In genomic region chr1:132536416-132536815, GRCm38 (mm10) we compare ENCODE assay signal across 26 mouse cellular contexts. TPM values are rescaled to one million over a fixed set of nuclear protein-coding genes. Genes with fewer than 3 reads are reported as not detected.
A peak's percentile ranks its signal among the peaks of the same experiment; 100 is the strongest.
DNase-seq lines count a peak whose midpoint lies in the region; ATAC-seq and TF ChIP-seq lines count a peak whose summit lies in the region.
"Had no signal": no experiment of that assay in that cellular context is flagged by ENCODE, and none has a peak within 500 bp of the region (broad histone marks: within the 10 kb centered on the region; RNA-seq: fewer than 3 reads in every experiment).

No protein-coding gene starts in this region.

- no peaks in the 10 kb centered on the region for H3K36me3 ChIP-seq in kidney, embryonic 14.5 days (ENCODE audit: control insufficient read depth, insufficient read depth, low read length)
- H3K36me3 ChIP-seq: forebrain, embryonic 10.5 days; intestine, embryonic 15.5 days had no signal

- no peak for TF ChIP-seq POLR2A in cortical plate, adult 2 months (IDR thresholded peaks at IDR 0.05; ENCODE audit: extremely low read depth, insufficient read depth, low read length)

- intact Hi-C loops in heart, postnatal 25 days (cut with DNase I), result no loop called here

- DNase-seq in cerebellum, adult 9-11 months, result peak; percentile 71
- no peak for DNase-seq in layer of hippocampus, adult 2 months (ENCODE audit: low spot score in 2 of 2)
- DNase-seq in layer of hippocampus, adult 9-11 months, result no peak
- DNase-seq in brain, adult 2 months (ENCODE audit: low read depth, low spot score), result peak; percentile 83
- no peak for DNase-seq in heart, postnatal 25 days (ENCODE audit: low spot score)
- DNase-seq: adrenal gland, adult 8-10 months; adrenal gland, postnatal 25 days; gastrocnemius, adult 2 months; gastrocnemius, postnatal 14 days; heart, adult 11 months; heart, postnatal 36 days; kidney, adult 11 months had no signal

- H3K27me3 ChIP-seq in kidney, embryonic 14.5 days (ENCODE audit: control insufficient read depth, insufficient read depth, low read length), result peaks cover 8% of the 10 kb centered on the region; the same call in 1 of the 2 replicates

- no peak overlapping the region for H3K4me2 ChIP-seq in kidney, embryonic 14.5 days (replicated peaks; ENCODE audit: low read depth, low read length)
- H3K4me2 ChIP-seq: forebrain, embryonic 13.5 days; heart, embryonic 11.5 days; hindbrain, embryonic 13.5 days; intestine, embryonic 15.5 days had no signal

- TF ChIP-seq CTCF in layer of hippocampus, adult 2 months (conservative IDR thresholded peaks at IDR 0.05), result no peak
- no peak for TF ChIP-seq CTCF in cortical plate, adult 2 months (IDR thresholded peaks at IDR 0.05; ENCODE audit: extremely low read depth, insufficient read depth, low read length)

- no peak overlapping the region for H3K9ac ChIP-seq in kidney, embryonic 14.5 days (ENCODE audit: low read depth, low read length)
- H3K9ac ChIP-seq: forebrain, embryonic 13.5 days; hindbrain, embryonic 13.5 days; intestine, embryonic 15.5 days had no signal

- H3K9me3 ChIP-seq in kidney, embryonic 14.5 days (ENCODE audit: control insufficient read depth, low read length), result no peaks in the 10 kb centered on the region
- H3K9me3 ChIP-seq: forebrain, embryonic 10.5 days; forebrain, embryonic 13.5 days; hindbrain, embryonic 10.5 days; hindbrain, embryonic 13.5 days; intestine, embryonic 15.5 days had no signal

- no peak overlapping the region for H3K4me3 ChIP-seq in layer of hippocampus, adult 2 months
- no peak overlapping the region for H3K4me3 ChIP-seq in cortical plate, adult 2 months (ENCODE audit: insufficient read depth, low read length)
- H3K4me3 ChIP-seq in kidney, embryonic 14.5 days (ENCODE audit: low read length), result no peak overlapping the region
- H3K4me3 ChIP-seq: forebrain, embryonic 10.5 days; forebrain, embryonic 13.5 days; gastrocnemius, adult 2 months; hindbrain, embryonic 10.5 days; hindbrain, embryonic 13.5 days; intestine, embryonic 15.5 days had no signal

- ATAC-seq in cerebellum, adult (ENCODE audit: insufficient number of reproducible peaks, low FRiP score, low TSS enrichment), result no peak
- no peak for ATAC-seq in kidney, embryonic 14.5 days (ENCODE audit: low FRiP score, low TSS enrichment)
- ATAC-seq: CD4-positive, CD25-positive, alpha-beta regulatory T cell, adult 4 months; forebrain, embryonic 13.5 days; forebrain, embryonic 16.5 days; hindbrain, embryonic 16.5 days; intestine, embryonic 15.5 days had no signal

- 70% methylated on average over 3 of the region's 3 CpGs for WGBS in kidney, embryonic 14.5 days

- H3K27ac ChIP-seq in layer of hippocampus, adult 2 months, result peak overlapping the region; percentile 39; the same call in 1 of the 2 replicates
- H3K27ac ChIP-seq in cortical plate, adult 2 months (ENCODE audit: insufficient read depth, low read length), result 0 out of 2 replicates have a peak overlapping the region, but pooled peaks have one; percentile 40
- no peak overlapping the region for H3K27ac ChIP-seq in kidney, embryonic 14.5 days (ENCODE audit: low read depth, low read length)
- H3K27ac ChIP-seq: forebrain, embryonic 10.5 days; forebrain, embryonic 13.5 days; gastrocnemius, adult 2 months; hindbrain, embryonic 10.5 days; hindbrain, embryonic 13.5 days; intestine, embryonic 15.5 days had no signal

- H3K4me1 ChIP-seq in cortical plate, adult 2 months (ENCODE audit: control insufficient read depth, insufficient read depth, low read length), result peaks cover 6% of the 10 kb centered on the region; the same call in 1 of the 2 replicates
- peaks cover 5% of the 10 kb centered on the region for H3K4me1 ChIP-seq in kidney, embryonic 14.5 days (ENCODE audit: control insufficient read depth, insufficient read depth, low read length)

RNA-seq across cellular contexts. Expression of gene Cntn2, which starts 6.6 kb away (rescaled TPM):
- total RNA-seq in layer of hippocampus, adult 2 months (2021), result 10 to 100 TPM; 71.8 to 73.9 TPM
- 51.9 and 55.8 TPM in 2 replicates for polyA plus RNA-seq in cortical plate, adult 2 months (2012; rRNA removed)
- total RNA-seq in heart, postnatal 25 days (2021), result 1 to 10 TPM; 3.9 to 7.8 TPM
- 0.26 and 0.32 TPM in 2 replicates for polyA plus RNA-seq in kidney, embryonic 14.5 days (2014; fragmentation: Nextera tagmentation; extraction: Ambion mirVana)
- total RNA-seq: adrenal gland, postnatal 25 days; MEL had no signal
- polyA plus RNA-seq: C2C12; CD4-positive, CD25-positive, alpha-beta regulatory T cell, adult 4 months had no signal

RNA-seq across cellular contexts. Expression of gene Tmem81, which starts 30.4 kb away (rescaled TPM):
- total RNA-seq in layer of hippocampus, adult 2 months (2021), result 1 to 10 TPM; 6.3 to 6.4 TPM
- 5.4 and 5.8 TPM in 2 replicates for polyA plus RNA-seq in cortical plate, adult 2 months (2012; rRNA removed)
- total RNA-seq in heart, postnatal 25 days (2021), result 1 to 10 TPM; 1.6 TPM
- polyA plus RNA-seq in kidney, embryonic 14.5 days (2014; fragmentation: Nextera tagmentation; extraction: Ambion mirVana), result 1.1 and 2.1 TPM in 2 replicates

RNA-seq across cellular contexts. Expression of gene Rbbp5, which starts 59.3 kb away (rescaled TPM):
- total RNA-seq in layer of hippocampus, adult 2 months (2021), result 10 to 100 TPM; 64.0 to 71.1 TPM
- 53.8 and 54.1 TPM in 2 replicates for polyA plus RNA-seq in cortical plate, adult 2 months (2012; rRNA removed)
- total RNA-seq in heart, postnatal 25 days (2021), result 10 to 100 TPM; 18.9 to 24.2 TPM
- 27.9 and 47.3 TPM in 2 replicates for polyA plus RNA-seq in kidney, embryonic 14.5 days (2014; fragmentation: Nextera tagmentation; extraction: Ambion mirVana)

Comparison
In these comparisons a context has a peak if more than half of its experiments do, and no peak if none do; other contexts are left out.
1. DNase-seq: peak in cerebellum, adult 9-11 months (single experiment) and brain, adult 2 months (single experiment); none in layer of hippocampus, adult 2 months (0 of 2), layer of hippocampus, adult 9-11 months (single experiment) and heart, postnatal 25 days (single experiment).
2. RNA of gene Cntn2, which starts 6.6 kb away (total RNA-seq): 71.8 to 73.9 TPM in layer of hippocampus, adult 2 months; 3.9 to 7.8 TPM in heart, postnatal 25 days; every median in the first group is over 4 times any median in the second.